Mouse (Mus musculus) ES-E14 (cell line): ENCODE data around the gene Pomp. TPM values are rescaled to one million over a fixed set of nuclear protein-coding genes. Genes with fewer than 3 reads are reported as not detected.

Experiments used
- DNase-seq: peaks from one replicate; pipeline ENCODE4 v3.0.0-alpha.2; 2013; ENCODE audit warnings: low read depth, low spot score
- H3K27ac ChIP-seq: 2 replicates; pipeline ENCODE4 v1.5.1; 2012; ENCODE audit warnings: low read depth, mild to moderate bottlenecking, low read length, moderate library complexity, mixed read lengths; ENCODE audit not compliant: poor library complexity, insufficient read depth, severe bottlenecking
- H3K36me3 ChIP-seq: 2 replicates; pipeline ENCODE4 v1.6.1; 2012; ENCODE audit warnings: mild to moderate bottlenecking, low read length, moderate library complexity, mixed read lengths; ENCODE audit not compliant: control insufficient read depth, poor library complexity, insufficient read depth, severe bottlenecking
- H3K4me1 ChIP-seq, 2 experiments: fragments of 150-350 bp in 1 of 2; sonication (generic) in 1 of 2; 2 replicates each; pipeline ENCODE4 v1.6.1; 2012; ENCODE audit warnings: low read length in 2 of 2, mild to moderate bottlenecking in 1 of 2, mixed read lengths in 1 of 2; ENCODE audit not compliant: control insufficient read depth in 2 of 2, insufficient read depth in 2 of 2, poor library complexity in 1 of 2
- H3K4me3 ChIP-seq, 2 experiments: fragments of 150-350 bp in 1 of 2; sonication (generic) in 1 of 2; 2 replicates each; pipeline ENCODE4 v1.5.1; 2012; ENCODE audit warnings: low read length in 2 of 2, low read depth in 1 of 2, mild to moderate bottlenecking in 1 of 2, mixed read lengths in 1 of 2; ENCODE audit not compliant: insufficient read depth in 1 of 2, poor library complexity in 1 of 2, severe bottlenecking in 1 of 2
- H3K9ac ChIP-seq: 2 replicates; pipeline ENCODE4 v1.6.1; 2012; ENCODE audit warnings: low read depth, mild to moderate bottlenecking, low read length, mixed read lengths; ENCODE audit not compliant: poor library complexity, insufficient read depth, severe bottlenecking
- H3K9me3 ChIP-seq: fragments of 150-350 bp; sonication (generic); 2 replicates; pipeline ENCODE4 v1.6.1; 2012; ENCODE audit warnings: low read depth, mild to moderate bottlenecking, low read length; ENCODE audit not compliant: control insufficient read depth, insufficient read depth
- CHD2 ChIP-seq: IDR thresholded peaks from 2 replicates; pipeline ENCODE4 v1.6.1; 2014; ENCODE audit warnings: mild to moderate bottlenecking, low read depth, low read length, inconsistent platforms
- HCFC1 ChIP-seq: IDR thresholded peaks from 2 replicates; pipeline ENCODE4 v1.6.1; 2012; ENCODE audit warnings: low read length, inconsistent platforms, borderline replicate concordance; ENCODE audit not compliant: insufficient read depth
- MAFK ChIP-seq: IDR thresholded peaks from 2 replicates; pipeline ENCODE4 v1.6.1; 2014; ENCODE audit warnings: mild to moderate bottlenecking, low read depth, low read length, inconsistent platforms; ENCODE audit not compliant: insufficient read depth
- ZC3H11A ChIP-seq: IDR thresholded peaks from 2 replicates; pipeline ENCODE4 v1.6.1; 2012; ENCODE audit warnings: low read depth, mild to moderate bottlenecking, inconsistent platforms, low read length, borderline replicate concordance
- ZNF384 ChIP-seq: IDR thresholded peaks from 2 replicates; pipeline ENCODE4 v1.6.1; 2012; ENCODE audit warnings: low read depth, low read length, inconsistent platforms
- in situ Hi-C, 2 experiments: fragments of 600-800 bp; cut with MboI; formaldehyde crosslinking; loops; one replicate each; pipeline ENCODE4 v1.15.1; 2025; ENCODE audit warnings: low sequenced_read_pairs in 2 of 2, inconsistent platforms in 1 of 2; ENCODE audit not compliant: unreplicated experiment in 2 of 2
- total RNA-seq: library from RNA; depleted of rRNA; stranded (reverse); fragments of 300-350 nt; gene quantifications from 2 replicates; pipeline ENCODE4 v1.2.3, GENCODE M21; 2012

The Pomp gene
- total RNA-seq, 1 experiment = 165 TPM

GRCm38 (mm10) chr5:147913241-147913842 is 53.1 kb downstream of the Pomp start:
- Histone ChIP-seq H3K9ac (peak overlapping the region; percentile 59; the same call in 1 of the 2 replicates), H3K27ac (no peak overlapping the region), H3K36me3 (no peaks in the 10 kb centered on the region), H3K4me1 (peaks cover 0 to 13% of the 10 kb centered on the region in 2 experiments; a peak in 2 of 4 replicates), H3K4me3 (peak overlapping the region; percentile 38 to 44; a peak in 2 of 4 replicates), H3K9me3 (no peaks in the 10 kb centered on the region)
- DNase-seq = no peak
- TF ChIP-seq HCFC1 (no peak), ZC3H11A (no peak), CHD2 (no peak)
- in situ Hi-C loops = no loop called here

GRCm38 (mm10) chr5:147915038-147915566 is 54.8 kb downstream of the Pomp start:
- in situ Hi-C loops = no loop called here
- H3K9ac ChIP-seq = no peak overlapping the region
- no peaks in the 10 kb centered on the region for H3K9me3 ChIP-seq
- no peak overlapping the region for H3K27ac ChIP-seq
- no peak overlapping the region for H3K4me3 ChIP-seq
- H3K36me3 ChIP-seq = no peaks in the 10 kb centered on the region
- TF ChIP-seq CHD2 (no peak), ZC3H11A (no peak), ZNF384 (no peak), MAFK (no peak), HCFC1 (no peak)
- no peak for DNase-seq
- peaks cover 0 to 13% of the 10 kb centered on the region in 2 experiments; a peak in 2 of 4 replicates for H3K4me1 ChIP-seq

DNA sequence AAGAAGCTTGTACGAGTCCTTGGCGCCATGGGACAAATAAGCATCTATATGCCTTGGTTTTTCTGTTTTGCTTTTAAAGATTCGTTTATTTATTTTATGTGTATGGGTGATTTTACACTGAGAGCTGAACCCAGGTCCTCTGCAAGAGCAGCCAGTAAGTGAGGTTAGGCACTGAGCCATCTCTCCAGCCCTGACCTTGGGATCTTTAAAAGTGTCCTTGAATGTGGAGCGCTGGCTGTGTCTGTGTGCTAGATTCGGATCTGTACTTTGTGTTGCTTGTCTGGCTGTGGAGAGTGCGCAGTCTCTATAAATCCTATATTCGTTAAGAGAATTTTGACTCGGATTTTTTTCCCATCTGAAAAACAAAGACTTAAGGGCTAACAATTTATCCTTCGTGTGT is 55.9 kb downstream of the Pomp start:
- TF ChIP-seq HCFC1 = no peak
- TF ChIP-seq ZNF384 = no peak
- TF ChIP-seq MAFK = no peak
- no peak for TF ChIP-seq ZC3H11A
- no peak for TF ChIP-seq CHD2
- H3K4me3 ChIP-seq = no peak overlapping the region
- H3K27ac ChIP-seq = no peak overlapping the region
- H3K4me1 ChIP-seq = peaks cover 0 to 13% of the 10 kb centered on the region in 2 experiments; a peak in 2 of 4 replicates
- H3K9ac ChIP-seq = no peak overlapping the region
- DNase-seq = no peak
- H3K36me3 ChIP-seq = no peaks in the 10 kb centered on the region
- no peaks in the 10 kb centered on the region for H3K9me3 ChIP-seq
- in situ Hi-C loops = no loop called here

DNA sequence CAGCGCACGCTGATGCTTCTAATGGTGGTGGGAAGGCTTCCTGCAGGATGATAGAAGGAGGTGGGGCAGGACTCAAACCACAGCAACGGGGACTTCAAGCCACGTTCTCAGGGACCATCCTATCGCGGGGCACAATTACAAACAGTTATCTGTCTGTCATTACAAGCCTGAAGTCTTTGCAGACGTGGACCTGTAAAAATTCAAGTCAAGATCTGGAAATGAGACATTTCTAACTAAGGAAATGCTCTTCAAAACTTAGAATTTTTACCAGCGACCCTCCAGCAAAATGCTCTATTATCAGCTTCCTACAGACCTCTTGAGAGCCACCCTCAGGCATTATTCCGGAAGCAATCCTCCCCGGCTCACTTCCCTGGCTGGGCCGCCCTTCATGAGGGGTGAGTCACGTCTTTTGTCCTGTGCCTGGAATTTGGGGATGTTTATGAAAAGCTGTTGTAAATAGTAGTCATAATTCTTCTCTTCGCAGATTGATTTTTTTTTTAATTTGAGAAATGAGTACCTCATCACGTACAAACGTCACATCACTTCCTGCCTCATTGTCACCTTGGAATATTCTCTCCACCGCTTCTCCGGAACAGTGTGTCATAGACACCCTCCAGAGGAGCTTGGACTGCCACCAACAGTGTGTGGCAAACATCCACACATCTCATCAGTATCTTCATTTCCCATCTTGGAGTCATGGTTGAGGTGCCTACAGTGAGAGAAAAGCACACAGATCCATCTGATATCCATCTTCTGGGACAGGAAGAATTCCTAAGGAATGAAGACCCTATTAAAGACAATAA is 58.0 kb downstream of the Pomp start:
- Histone ChIP-seq H3K4me3 (no peak overlapping the region), H3K4me1 (peaks cover 0 to 10% of the 10 kb centered on the region in 2 experiments; a peak in 2 of 4 replicates), H3K27ac (no peak overlapping the region), H3K9me3 (no peaks in the 10 kb centered on the region), H3K9ac (no peak overlapping the region), H3K36me3 (no peaks in the 10 kb centered on the region)
- DNase-seq = no peak
- in situ Hi-C loops = no loop called here
- TF ChIP-seq HCFC1 = no peak
- TF ChIP-seq MAFK = no peak
- no peak for TF ChIP-seq ZNF384
- TF ChIP-seq ZC3H11A = no peak
- no peak for TF ChIP-seq CHD2
